Mouse (Mus musculus): ENCODE measurements at regions not wholly inside any gene's neighbourhood (a gene's known extent, or its start where the extent isn't known, plus 50 kb on each side); places are given as distances from the start of the nearest gene placed in this dataset.

- DNase-seq (ENCODE audit: low read depth, low spot score): no peak
Observed at GRCm38 (mm10) chr10:92237881-92238280, 484.3 kb downstream of the Nedd1 start.

GRCm38 (mm10) chr10:92232081-92232480 lies 490.1 kb downstream of the Nedd1 start:
- no peak for DNase-seq (ENCODE audit: low read depth, low spot score)

- no peak for DNase-seq (ENCODE audit: low read depth, low spot score)
Observed at GRCm38 (mm10) chr10:92225818-92226217, 496.4 kb downstream of the Nedd1 start.

GRCm38 (mm10) chr10:92225071-92225470 lies 497.1 kb downstream of the Nedd1 start:
- DNase-seq (ENCODE audit: low read depth, low spot score): no peak

- DNase-seq (ENCODE audit: low read depth, low spot score): no peak
Observed at GRCm38 (mm10) chr10:92219310-92219709, 502.9 kb downstream of the Nedd1 start.

GRCm38 (mm10) chr10:92170856-92171255 lies 551.4 kb downstream of the Nedd1 start:
- DNase-seq (ENCODE audit: low read depth, low spot score): no peak

- DNase-seq (ENCODE audit: low read depth, low spot score): no peak
Observed at GRCm38 (mm10) chr10:92166057-92166456, 556.2 kb downstream of the Nedd1 start.

GRCm38 (mm10) chr10:92164991-92165390 lies 557.2 kb downstream of the Nedd1 start:
- DNase-seq (ENCODE audit: low read depth, low spot score): no peak

GRCm38 (mm10) chr10:92164648-92164960 lies 557.6 kb downstream of the Nedd1 start:
- no peak for DNase-seq (ENCODE audit: low read depth, low spot score)

- no peak for DNase-seq (ENCODE audit: low read depth, low spot score)
Observed at GRCm38 (mm10) chr10:92163851-92164647, 558.2 kb downstream of the Nedd1 start.

- no peak for DNase-seq (ENCODE audit: low read depth, low spot score)
Observed at GRCm38 (mm10) chr10:92163071-92163504, 559.1 kb downstream of the Nedd1 start.

GRCm38 (mm10) chr10:92162473-92163011 lies 559.7 kb downstream of the Nedd1 start:
- DNase-seq (ENCODE audit: low read depth, low spot score): no peak

GRCm38 (mm10) chr10:92161501-92161900 lies 560.7 kb downstream of the Nedd1 start:
- no peak for DNase-seq (ENCODE audit: low read depth, low spot score)

- DNase-seq (ENCODE audit: low read depth, low spot score): no peak
Observed at GRCm38 (mm10) chr10:92146263-92146662, 576.0 kb downstream of the Nedd1 start.

GRCm38 (mm10) chr10:92135521-92135920 lies 586.7 kb downstream of the Nedd1 start:
- no peak for DNase-seq (ENCODE audit: low read depth, low spot score)

- no peak for DNase-seq (ENCODE audit: low read depth, low spot score)
Observed at GRCm38 (mm10) chr10:92112790-92113189, 609.4 kb downstream of the Nedd1 start.

- no peak for DNase-seq (ENCODE audit: low read depth, low spot score)
Observed at GRCm38 (mm10) chr10:92106331-92106730, 615.9 kb downstream of the Nedd1 start.

GRCm38 (mm10) chr10:92103887-92104286 lies 618.3 kb downstream of the Nedd1 start:
- no peak for DNase-seq (ENCODE audit: low read depth, low spot score)

GRCm38 (mm10) chr10:92102755-92103154 lies 619.5 kb downstream of the Nedd1 start:
- no peak for DNase-seq (ENCODE audit: low read depth, low spot score)

GRCm38 (mm10) chr10:92097562-92097961 lies 624.7 kb downstream of the Nedd1 start:
- peak; percentile 65 for DNase-seq (ENCODE audit: low read depth, low spot score)

- DNase-seq (ENCODE audit: low read depth, low spot score): no peak
Observed at GRCm38 (mm10) chr10:92097081-92097480, 625.1 kb downstream of the Nedd1 start.

- no peak for DNase-seq (ENCODE audit: low read depth, low spot score)
Observed at GRCm38 (mm10) chr10:92091480-92092395, 630.5 kb downstream of the Nedd1 start.

All from 3T3-L1 (cell line).